Mouse (Mus musculus): ENCODE measurements at regions not wholly inside any gene's neighbourhood (a gene's known extent, or its start where the extent isn't known, plus 50 kb on each side); places are given as distances from the start of the nearest gene placed in this dataset.

DNA sequence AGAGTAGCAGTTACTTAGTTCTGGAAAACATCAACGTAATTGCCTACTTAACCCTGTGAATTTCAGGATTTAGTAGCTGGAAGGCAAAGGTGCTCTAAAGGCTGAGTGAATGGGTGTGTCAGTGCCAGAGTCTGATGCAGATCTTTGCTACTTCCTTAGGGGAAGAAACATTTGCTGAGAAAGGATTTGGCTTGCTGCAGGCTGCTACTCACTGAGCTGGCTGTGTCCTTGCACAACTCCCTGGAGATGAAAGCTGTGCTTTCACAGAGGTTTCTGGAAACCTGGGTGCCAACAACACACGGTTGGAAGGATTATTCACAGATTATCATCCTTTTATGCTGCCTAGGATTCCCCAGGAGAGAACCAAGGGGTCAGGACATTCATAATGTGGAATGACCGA is 94.0 kb upstream of the Fut8 start:
- TF ChIP-seq CTCF (IDR thresholded peaks at IDR 0.05; ENCODE audit: borderline replicate concordance, insufficient read depth, low read length) (no peak), POLR2A (IDR thresholded peaks at IDR 0.05; ENCODE audit: low read depth, low read length) (no peak)
